Mouse (Mus musculus) small intestine, adult 2 months (tissue): ENCODE results near the gene Robo1. TPM values are rescaled to one million over a fixed set of nuclear protein-coding genes. Genes with fewer than 3 reads are reported as not detected.

Experiments used
- H3K27ac ChIP-seq: fragments of 200-500 bp; 2 replicates; pipeline ENCODE4 v1.5.1; 2012; ENCODE audit warnings: low read depth, low read length, control low read depth, inconsistent platforms; ENCODE audit not compliant: insufficient read depth
- H3K27me3 ChIP-seq: fragments of 200-500 bp; 2 replicates; pipeline ENCODE4 v1.6.1; 2012; ENCODE audit warnings: mild to moderate bottlenecking, moderate library complexity, low read length, inconsistent platforms; ENCODE audit not compliant: control insufficient read depth, insufficient read depth
- H3K36me3 ChIP-seq: fragments of 200-500 bp; 2 replicates; pipeline ENCODE4 v1.6.1; 2012; ENCODE audit warnings: mild to moderate bottlenecking, low read length, control low read depth, inconsistent platforms; ENCODE audit not compliant: control insufficient read depth, insufficient read depth
- H3K4me1 ChIP-seq: fragments of 200-500 bp; 2 replicates; pipeline ENCODE4 v1.6.1; 2012; ENCODE audit warnings: low read length, inconsistent platforms, mixed read lengths; ENCODE audit not compliant: control insufficient read depth, insufficient read depth, insufficient read length
- H3K4me3 ChIP-seq: fragments of 200-500 bp; 2 replicates; pipeline ENCODE4 v1.5.1; 2012; ENCODE audit warnings: low read depth, mild to moderate bottlenecking, control low read depth, inconsistent platforms, low read length, moderate library complexity
- CTCF ChIP-seq: fragments of 200-500 bp; IDR thresholded peaks from 2 replicates; pipeline ENCODE4 v1.5.1; 2012; ENCODE audit warnings: low read depth, mild to moderate bottlenecking, control low read depth, inconsistent platforms, low read length, moderate library complexity, mixed read lengths; ENCODE audit not compliant: insufficient replicate concordance, insufficient read length; ENCODE audit errors: extremely low read depth
- POLR2A ChIP-seq: fragments of 200-500 bp; IDR thresholded peaks from 2 replicates; pipeline ENCODE4 v1.6.1; 2012; ENCODE audit warnings: low read depth, mild to moderate bottlenecking, control low read depth, inconsistent platforms, low read length, moderate library complexity
- WGBS: fragments of 180-500 bp; shearing (Covaris S2); methylation state at CpG from one replicate; pipeline ENCODE4 v1.1.7; 2018; 5-methylcytosine and 5-hydroxymethylcytosine counted together
- polyA plus RNA-seq: library from polyadenylated mRNA; depleted of rRNA; stranded (reverse); fragments of >200 nt; gene quantifications from 2 replicates; pipeline ENCODE4 v1.2.3, GENCODE M21; 2012

The Robo1 gene
- polyA plus RNA-seq, 1 experiment, result 0.81 TPM

GRCm38 (mm10) chr16:73082420-73082819, 774.3 kb downstream of the Robo1 start:
- 77% methylated on average over 4 of the region's 4 CpGs for WGBS
- Histone ChIP-seq H3K27ac (no peak overlapping the region), H3K4me3 (no peak overlapping the region), H3K36me3 (no peaks in the 10 kb centered on the region), H3K27me3 (no peaks in the 10 kb centered on the region), H3K4me1 (no peaks in the 10 kb centered on the region)
- TF ChIP-seq CTCF (no peak), POLR2A (no peak)

DNA sequence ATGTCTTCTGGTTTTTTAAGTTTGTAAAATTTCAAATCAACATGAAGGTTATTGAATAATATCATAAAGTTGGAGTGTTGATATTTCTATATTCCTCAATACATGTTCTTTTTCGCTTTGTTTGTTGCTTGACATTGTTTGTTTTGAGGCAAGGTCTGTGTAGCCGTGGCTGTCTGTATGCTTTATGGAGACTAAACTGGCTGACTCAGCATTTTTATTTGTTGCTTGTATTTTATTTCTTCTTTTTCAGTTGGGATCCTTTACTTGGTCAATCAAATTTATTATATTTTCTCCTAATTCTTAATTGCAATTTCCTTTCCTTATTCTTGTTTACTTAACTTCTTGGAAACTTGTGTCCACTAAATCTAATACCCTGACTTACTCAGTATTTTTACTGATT, 775.0 kb downstream of the Robo1 start:
- Histone ChIP-seq H3K4me1 (no peaks in the 10 kb centered on the region), H3K36me3 (no peaks in the 10 kb centered on the region), H3K4me3 (no peak overlapping the region), H3K27me3 (no peaks in the 10 kb centered on the region), H3K27ac (no peak overlapping the region)
- 81% methylated on average over 2 of the region's 2 CpGs for WGBS
- TF ChIP-seq CTCF, result no peak
- no peak for TF ChIP-seq POLR2A
